Mouse (Mus musculus): Measurements from ENCODE around the gene Mrps7.

DNA sequence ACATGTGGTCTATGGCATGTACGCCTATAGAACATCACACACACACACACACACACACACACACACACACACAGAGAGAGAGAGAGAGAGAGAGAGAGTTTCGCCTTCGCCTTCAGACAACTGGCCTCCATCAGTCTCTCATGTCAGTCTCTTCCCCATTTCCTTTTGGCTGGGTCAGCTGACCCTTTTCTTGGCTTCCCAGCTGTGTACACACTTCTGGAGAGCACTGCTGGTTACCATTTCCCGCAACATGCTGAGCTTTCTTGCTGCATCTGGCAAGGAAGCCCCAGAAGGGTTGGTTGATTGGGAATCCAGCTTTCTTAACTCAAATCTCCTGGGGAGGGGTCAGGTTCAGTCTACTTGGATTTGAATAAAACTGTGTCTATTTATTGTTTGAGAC, 30.4 kb downstream of the Mrps7 start:
- TF ChIP-seq POLR2A (IDR thresholded peaks at IDR 0.05; ENCODE audit: borderline replicate concordance, control insufficient read depth, low read depth, low read length) (no peak), CTCF (IDR thresholded peaks at IDR 0.05; ENCODE audit: control insufficient read depth, insufficient read depth, low read length) (no peak)

Measured in bone marrow, adult 2 months (tissue).